Mouse (Mus musculus): ENCODE results near the gene Nicn1. TPM values are rescaled to one million over a fixed set of nuclear protein-coding genes. Genes with fewer than 3 reads are reported as not detected.
"Not testable (repeated sequence)": the region's sequence is repeated elsewhere in the genome, so short reads cannot be mapped to it uniquely, and the experiment has no call there.

The Nicn1 gene
- polyA plus RNA-seq, 1 experiment = 4.6 TPM

- H3K4me1 ChIP-seq (ENCODE audit: control insufficient read depth, insufficient read depth, insufficient read length) = peaks cover 7% of the 10 kb centered on the region; the same call in 1 of the 2 replicates
These were observed 17.0 kb downstream of the Nicn1 start for GRCm38 (mm10) chr9:108307021-108307807.

DNA sequence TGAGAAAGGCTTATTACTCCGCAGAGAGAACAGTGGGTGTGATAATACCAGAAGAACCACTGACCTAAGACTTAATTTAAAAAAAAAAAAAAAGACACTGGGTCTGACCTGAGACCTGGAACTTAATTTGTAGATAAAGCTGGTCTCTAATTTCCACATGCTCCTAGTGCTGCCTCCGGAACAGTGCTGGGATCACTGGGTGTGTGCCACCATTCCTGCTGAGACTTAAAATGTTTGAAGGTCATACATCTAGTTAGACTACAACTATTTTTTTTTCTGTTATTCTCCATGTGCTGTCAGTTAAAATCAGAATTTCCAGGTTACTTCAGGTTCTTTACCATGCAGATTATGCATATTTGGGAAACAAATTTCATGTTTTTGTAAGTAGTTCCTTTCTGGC lies 17.9 kb downstream of the Nicn1 start:
- peaks cover 7% of the 10 kb centered on the region; the same call in 1 of the 2 replicates for H3K4me1 ChIP-seq (ENCODE audit: control insufficient read depth, insufficient read depth, insufficient read length)
- peak overlapping the region; percentile 93 for H3K4me3 ChIP-seq (ENCODE audit: extremely low read depth, insufficient read depth, insufficient read length)
- H3K27ac ChIP-seq (ENCODE audit: insufficient read depth, low read length) = no peak overlapping the region
- WGBS = 49% methylated on average over 2 of the region's 2 CpGs
- TF ChIP-seq POLR2A (IDR thresholded peaks at IDR 0.05; ENCODE audit: low read depth, low read length) (no peak), CTCF (IDR thresholded peaks at IDR 0.05; ENCODE audit: extremely low read depth, insufficient read depth, insufficient read length, insufficient replicate concordance) (no peak)
- H3K27me3 ChIP-seq (ENCODE audit: control insufficient read depth, insufficient read depth, low read length) = no peaks in the 10 kb centered on the region
- no peak for DNase-seq (ENCODE audit: low read depth in 1 of 2, low spot score in 2 of 2)
- peaks cover 6% of the 10 kb centered on the region for H3K36me3 ChIP-seq (ENCODE audit: control insufficient read depth, insufficient read depth, low read length)

More at GRCm38 (mm10) chr9:108307021-108307807, 17.0 kb downstream of the Nicn1 start:
- DNase-seq (ENCODE audit: low read depth in 1 of 2, low spot score in 2 of 2) = peak in 1 of 2 experiments; percentile 42
- Histone ChIP-seq H3K27me3 (ENCODE audit: control insufficient read depth, insufficient read depth, low read length) (no peaks in the 10 kb centered on the region), H3K36me3 (ENCODE audit: control insufficient read depth, insufficient read depth, low read length) (peaks cover 8% of the 10 kb centered on the region), H3K4me3 (ENCODE audit: extremely low read depth, insufficient read depth, insufficient read length) (peak overlapping the region; percentile 93), H3K27ac (ENCODE audit: insufficient read depth, low read length) (peak overlapping the region; percentile 90)
- WGBS = 2% methylated on average over 12 of the region's 12 CpGs
- TF ChIP-seq CTCF (IDR thresholded peaks at IDR 0.05; ENCODE audit: extremely low read depth, insufficient read depth, insufficient read length, insufficient replicate concordance) (no peak), POLR2A (IDR thresholded peaks at IDR 0.05; ENCODE audit: low read depth, low read length) (no peak)

GRCm38 (mm10) chr9:108317572-108317971 lies 27.3 kb downstream of the Nicn1 start:
- Histone ChIP-seq H3K36me3 (ENCODE audit: control insufficient read depth, insufficient read depth, low read length) (peaks cover 13% of the 10 kb centered on the region), H3K4me3 (ENCODE audit: extremely low read depth, insufficient read depth, insufficient read length) (no peak overlapping the region), H3K27ac (ENCODE audit: insufficient read depth, low read length) (no peak overlapping the region), H3K27me3 (ENCODE audit: control insufficient read depth, insufficient read depth, low read length) (no peaks in the 10 kb centered on the region), H3K4me1 (ENCODE audit: control insufficient read depth, insufficient read depth, insufficient read length) (no peaks in the 10 kb centered on the region)
- DNase-seq (ENCODE audit: low read depth in 1 of 2, low spot score in 2 of 2) = peak in 1 of 2 experiments; percentile 12
- 90% methylated on average over 3 of the region's 3 CpGs for WGBS
- no peak for TF ChIP-seq POLR2A (IDR thresholded peaks at IDR 0.05; ENCODE audit: low read depth, low read length)
- no peak for TF ChIP-seq CTCF (IDR thresholded peaks at IDR 0.05; ENCODE audit: extremely low read depth, insufficient read depth, insufficient read length, insufficient replicate concordance)

GRCm38 (mm10) chr9:108318462-108318861 lies 28.2 kb downstream of the Nicn1 start:
- H3K36me3 ChIP-seq (ENCODE audit: control insufficient read depth, insufficient read depth, low read length) = peaks cover 13% of the 10 kb centered on the region
- DNase-seq (ENCODE audit: low read depth in 1 of 2, low spot score in 2 of 2) = no peak
- H3K27ac ChIP-seq (ENCODE audit: insufficient read depth, low read length) = no peak overlapping the region
- 85% methylated on average over 2 of the region's 2 CpGs for WGBS
- TF ChIP-seq CTCF (IDR thresholded peaks at IDR 0.05; ENCODE audit: extremely low read depth, insufficient read depth, insufficient read length, insufficient replicate concordance) (no peak), POLR2A (IDR thresholded peaks at IDR 0.05; ENCODE audit: low read depth, low read length) (no peak)
- no peaks in the 10 kb centered on the region for H3K27me3 ChIP-seq (ENCODE audit: control insufficient read depth, insufficient read depth, low read length)
- no peaks in the 10 kb centered on the region for H3K4me1 ChIP-seq (ENCODE audit: control insufficient read depth, insufficient read depth, insufficient read length)
- H3K4me3 ChIP-seq (ENCODE audit: extremely low read depth, insufficient read depth, insufficient read length) = no peak overlapping the region

- 82% methylated on average over 7 of the region's 7 CpGs for WGBS
- not testable (repeated sequence) for DNase-seq (ENCODE audit: low read depth in 1 of 2, low spot score in 2 of 2); H3K4me1 ChIP-seq (ENCODE audit: control insufficient read depth, insufficient read depth, insufficient read length)
These were observed 31.8 kb downstream of the Nicn1 start for GRCm38 (mm10) chr9:108322054-108322453.

DNA sequence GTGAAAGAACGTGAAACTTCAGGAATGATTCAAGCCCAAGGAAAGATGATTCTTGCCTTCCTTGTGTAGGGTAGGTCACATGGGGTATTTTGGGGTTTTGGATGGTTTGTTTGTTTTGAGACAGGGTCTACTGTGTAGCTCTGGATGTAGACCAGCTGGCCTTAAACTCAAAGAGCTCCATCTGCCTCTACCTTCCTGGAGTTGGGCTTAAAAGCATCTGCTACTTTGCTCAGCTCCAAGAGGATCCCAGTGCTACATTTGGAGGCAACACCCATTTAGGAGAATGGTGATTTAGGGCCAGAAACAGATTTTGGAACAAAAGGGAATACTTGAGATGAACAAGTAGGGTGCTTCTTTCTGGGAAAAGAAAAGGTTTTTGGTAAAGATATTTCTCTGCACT lies 34.6 kb downstream of the Nicn1 start:
- Histone ChIP-seq H3K4me3 (ENCODE audit: extremely low read depth, insufficient read depth, insufficient read length) (no peak overlapping the region), H3K27me3 (ENCODE audit: control insufficient read depth, insufficient read depth, low read length) (no peaks in the 10 kb centered on the region), H3K36me3 (ENCODE audit: control insufficient read depth, insufficient read depth, low read length) (peaks cover 22% of the 10 kb centered on the region), H3K4me1 (ENCODE audit: control insufficient read depth, insufficient read depth, insufficient read length) (no peaks in the 10 kb centered on the region), H3K27ac (ENCODE audit: insufficient read depth, low read length) (no peak overlapping the region)
- no peak for TF ChIP-seq POLR2A (IDR thresholded peaks at IDR 0.05; ENCODE audit: low read depth, low read length)
- TF ChIP-seq CTCF (IDR thresholded peaks at IDR 0.05; ENCODE audit: extremely low read depth, insufficient read depth, insufficient read length, insufficient replicate concordance) = no peak
- 100% methylated on average over 1 of the region's 1 CpGs for WGBS
- no peak for DNase-seq (ENCODE audit: low read depth in 1 of 2, low spot score in 2 of 2)

More at GRCm38 (mm10) chr9:108322054-108322453, 31.8 kb downstream of the Nicn1 start:
- H3K4me3 ChIP-seq (ENCODE audit: extremely low read depth, insufficient read depth, insufficient read length); H3K27ac ChIP-seq (ENCODE audit: insufficient read depth, low read length); H3K27me3 ChIP-seq (ENCODE audit: control insufficient read depth, insufficient read depth, low read length): not testable (repeated sequence)
- H3K36me3 ChIP-seq (ENCODE audit: control insufficient read depth, insufficient read depth, low read length) = peaks cover 14% of the 10 kb centered on the region

- no peak overlapping the region for H3K27ac ChIP-seq (ENCODE audit: insufficient read depth, low read length)
- no peak for TF ChIP-seq CTCF (IDR thresholded peaks at IDR 0.05; ENCODE audit: extremely low read depth, insufficient read depth, insufficient read length, insufficient replicate concordance)
- TF ChIP-seq POLR2A (IDR thresholded peaks at IDR 0.05; ENCODE audit: low read depth, low read length) = no peak
- no peak for DNase-seq (ENCODE audit: low read depth in 1 of 2, low spot score in 2 of 2)
- WGBS = 86% methylated on average over 2 of the region's 2 CpGs
- H3K27me3 ChIP-seq (ENCODE audit: control insufficient read depth, insufficient read depth, low read length) = no peaks in the 10 kb centered on the region
- H3K4me1 ChIP-seq (ENCODE audit: control insufficient read depth, insufficient read depth, insufficient read length) = no peaks in the 10 kb centered on the region
- H3K4me3 ChIP-seq (ENCODE audit: extremely low read depth, insufficient read depth, insufficient read length) = no peak overlapping the region
- peaks cover 26% of the 10 kb centered on the region for H3K36me3 ChIP-seq (ENCODE audit: control insufficient read depth, insufficient read depth, low read length)
These were observed 35.6 kb downstream of the Nicn1 start for GRCm38 (mm10) chr9:108325811-108326210.
